Mouse (Mus musculus): Measurements from ENCODE around the gene Vmn1r28.

The Vmn1r28 gene

GRCm38 (mm10) chr6:58261737-58262136 is at the start of gene Vmn1r28:
TSS of gene Vmn1r28 (plus strand) at chr6:58262037.
- WGBS, result 90% methylated on average over 1 of the region's 1 CpGs

GRCm38 (mm10) chr6:58216119-58216518 is 45.7 kb upstream of the Vmn1r28 start:
- WGBS, result 41% methylated on average over 2 of the region's 2 CpGs

- WGBS, result 84% methylated on average over 2 of the region's 2 CpGs
Observed at GRCm38 (mm10) chr6:58218721-58219120, 43.1 kb upstream of the Vmn1r28 start, which contains the start of gene Vmn1r27. TSS of gene Vmn1r27 (minus strand) at chr6:58218821.

GRCm38 (mm10) chr6:58279661-58280060 is 17.8 kb downstream of the Vmn1r28 start:
- 97% methylated on average over 1 of the region's 1 CpGs for WGBS

- WGBS, result 65% methylated on average over 2 of the region's 2 CpGs
Observed at GRCm38 (mm10) chr6:58292201-58292600, 30.4 kb downstream of the Vmn1r28 start.

GRCm38 (mm10) chr6:58298511-58298910 is 36.7 kb downstream of the Vmn1r28 start:
- 85% methylated on average over 19 of the region's 19 CpGs for WGBS

GRCm38 (mm10) chr6:58301249-58301648 is 39.4 kb downstream of the Vmn1r28 start, which contains the start of gene Vmn1r29:
TSS of gene Vmn1r29 (plus strand) at chr6:58301549.

All from cerebral cortex, adult 2 months (tissue).